Mouse (Mus musculus): ENCODE results near the gene Fam19a5. TPM values are rescaled to one million over a fixed set of nuclear protein-coding genes. Genes with fewer than 3 reads are reported as not detected.

Gene Fam19a5
- polyA plus RNA-seq, 1 experiment from 2014 or later, result 0.95 TPM

- WGBS, result 62% methylated on average over 4 of the region's 4 CpGs
- no peak overlapping the region for H3K4me3 ChIP-seq
- no peak for ATAC-seq (ENCODE audit: insufficient number of reproducible peaks, low FRiP score)
Measured at GRCm38 (mm10) chr15:87636407-87636806, 92.3 kb downstream of the Fam19a5 start.

GRCm38 (mm10) chr15:87637234-87637633, 93.1 kb downstream of the Fam19a5 start:
- H3K4me2 ChIP-seq, result no peak overlapping the region
- no peak for ATAC-seq (ENCODE audit: insufficient number of reproducible peaks, low FRiP score)
- no peaks in the 10 kb centered on the region for H3K27me3 ChIP-seq (replicated peaks)
- H3K9ac ChIP-seq, result no peak overlapping the region
- peaks cover 5% of the 10 kb centered on the region for H3K4me1 ChIP-seq (replicated peaks)
- no peak overlapping the region for H3K27ac ChIP-seq (ENCODE audit: poor library complexity, severe bottlenecking)
- H3K4me3 ChIP-seq, result no peak overlapping the region
- H3K9me3 ChIP-seq (replicated peaks), result no peaks in the 10 kb centered on the region
- H3K36me3 ChIP-seq, result no peaks in the 10 kb centered on the region

More at GRCm38 (mm10) chr15:87636407-87636806, 92.3 kb downstream of the Fam19a5 start:
- no peak overlapping the region for H3K4me2 ChIP-seq
- H3K27ac ChIP-seq (ENCODE audit: poor library complexity, severe bottlenecking), result no peak overlapping the region
- no peaks in the 10 kb centered on the region for H3K9me3 ChIP-seq (replicated peaks)
- H3K36me3 ChIP-seq, result no peaks in the 10 kb centered on the region
- H3K27me3 ChIP-seq (replicated peaks), result no peaks in the 10 kb centered on the region
- no peak overlapping the region for H3K9ac ChIP-seq
- peaks cover 5% of the 10 kb centered on the region for H3K4me1 ChIP-seq (replicated peaks)

- 75% methylated on average over 11 of the region's 11 CpGs for WGBS
- H3K27me3 ChIP-seq (replicated peaks), result no peaks in the 10 kb centered on the region
- no peak overlapping the region for H3K9ac ChIP-seq
- no peaks in the 10 kb centered on the region for H3K9me3 ChIP-seq (replicated peaks)
- ATAC-seq (ENCODE audit: insufficient number of reproducible peaks, low FRiP score), result no peak
- H3K4me1 ChIP-seq (replicated peaks), result peaks cover 5% of the 10 kb centered on the region
- H3K4me3 ChIP-seq, result no peak overlapping the region
- H3K36me3 ChIP-seq, result no peaks in the 10 kb centered on the region
- H3K4me2 ChIP-seq, result no peak overlapping the region
- no peak overlapping the region for H3K27ac ChIP-seq (ENCODE audit: poor library complexity, severe bottlenecking)
Measured at GRCm38 (mm10) chr15:87638270-87638669, 94.2 kb downstream of the Fam19a5 start.

GRCm38 (mm10) chr15:87646313-87647061, 102.4 kb downstream of the Fam19a5 start:
- H3K4me3 ChIP-seq, result no peak overlapping the region
- 57% methylated on average over 5 of the region's 5 CpGs for WGBS
- H3K4me1 ChIP-seq (replicated peaks), result peaks cover 10% of the 10 kb centered on the region
- H3K27me3 ChIP-seq (replicated peaks), result no peaks in the 10 kb centered on the region
- no peaks in the 10 kb centered on the region for H3K9me3 ChIP-seq (replicated peaks)
- no peak overlapping the region for H3K27ac ChIP-seq (ENCODE audit: poor library complexity, severe bottlenecking)
- H3K4me2 ChIP-seq, result no peak overlapping the region
- no peak overlapping the region for H3K9ac ChIP-seq
- no peaks in the 10 kb centered on the region for H3K36me3 ChIP-seq
- ATAC-seq (ENCODE audit: insufficient number of reproducible peaks, low FRiP score), result no peak

- no peak for ATAC-seq (ENCODE audit: insufficient number of reproducible peaks, low FRiP score)
Measured at GRCm38 (mm10) chr15:87649651-87650050, 105.6 kb downstream of the Fam19a5 start.

GRCm38 (mm10) chr15:87654551-87654950, 110.5 kb downstream of the Fam19a5 start:
- Histone ChIP-seq H3K27ac (ENCODE audit: poor library complexity, severe bottlenecking) (no peak overlapping the region), H3K27me3 (replicated peaks) (no peaks in the 10 kb centered on the region), H3K4me3 (no peak overlapping the region), H3K4me2 (no peak overlapping the region), H3K4me1 (replicated peaks) (no peaks in the 10 kb centered on the region), H3K9ac (no peak overlapping the region), H3K36me3 (no peaks in the 10 kb centered on the region), H3K9me3 (replicated peaks) (no peaks in the 10 kb centered on the region)
- no peak for ATAC-seq (ENCODE audit: insufficient number of reproducible peaks, low FRiP score)
- WGBS, result 56% methylated on average over 6 of the region's 6 CpGs

More at GRCm38 (mm10) chr15:87649651-87650050, 105.6 kb downstream of the Fam19a5 start:
- H3K4me2 ChIP-seq, result no peak overlapping the region
- H3K27ac ChIP-seq (ENCODE audit: poor library complexity, severe bottlenecking), result no peak overlapping the region
- no peak overlapping the region for H3K4me3 ChIP-seq
- peaks cover 10% of the 10 kb centered on the region for H3K4me1 ChIP-seq (replicated peaks)
- WGBS, result 88% methylated on average over 2 of the region's 2 CpGs
- no peaks in the 10 kb centered on the region for H3K9me3 ChIP-seq (replicated peaks)
- no peaks in the 10 kb centered on the region for H3K27me3 ChIP-seq (replicated peaks)
- no peaks in the 10 kb centered on the region for H3K36me3 ChIP-seq
- H3K9ac ChIP-seq, result no peak overlapping the region

GRCm38 (mm10) chr15:87656496-87657155, 112.5 kb downstream of the Fam19a5 start:
- Histone ChIP-seq H3K9ac (no peak overlapping the region), H3K4me3 (no peak overlapping the region), H3K27ac (ENCODE audit: poor library complexity, severe bottlenecking) (no peak overlapping the region), H3K27me3 (replicated peaks) (no peaks in the 10 kb centered on the region), H3K9me3 (replicated peaks) (no peaks in the 10 kb centered on the region), H3K4me1 (replicated peaks) (no peaks in the 10 kb centered on the region), H3K36me3 (no peaks in the 10 kb centered on the region), H3K4me2 (no peak overlapping the region)
- 76% methylated on average over 20 of the region's 20 CpGs for whole genome bisulfite sequencing
- no peak for ATAC-seq (ENCODE audit: insufficient number of reproducible peaks, low FRiP score)

GRCm38 (mm10) chr15:87659729-87660128, 115.6 kb downstream of the Fam19a5 start:
- H3K9me3 ChIP-seq (replicated peaks), result no peaks in the 10 kb centered on the region
- WGBS, result 61% methylated on average over 6 of the region's 6 CpGs
- no peak overlapping the region for H3K9ac ChIP-seq
- no peaks in the 10 kb centered on the region for H3K36me3 ChIP-seq
- H3K4me1 ChIP-seq (replicated peaks), result no peaks in the 10 kb centered on the region
- no peak overlapping the region for H3K4me2 ChIP-seq
- no peak for ATAC-seq (ENCODE audit: insufficient number of reproducible peaks, low FRiP score)
- no peak overlapping the region for H3K27ac ChIP-seq (ENCODE audit: poor library complexity, severe bottlenecking)
- no peaks in the 10 kb centered on the region for H3K27me3 ChIP-seq (replicated peaks)
- no peak overlapping the region for H3K4me3 ChIP-seq

- H3K27ac ChIP-seq (ENCODE audit: poor library complexity, severe bottlenecking), result no peak overlapping the region
- H3K4me1 ChIP-seq (replicated peaks), result no peaks in the 10 kb centered on the region
- H3K36me3 ChIP-seq, result no peaks in the 10 kb centered on the region
- no peak for ATAC-seq (ENCODE audit: insufficient number of reproducible peaks, low FRiP score)
- no peaks in the 10 kb centered on the region for H3K27me3 ChIP-seq (replicated peaks)
- no peak overlapping the region for H3K4me3 ChIP-seq
- H3K4me2 ChIP-seq, result no peak overlapping the region
- H3K9me3 ChIP-seq (replicated peaks), result no peaks in the 10 kb centered on the region
- no peak overlapping the region for H3K9ac ChIP-seq
- 85% methylated on average over 7 of the region's 7 CpGs for WGBS
Measured at GRCm38 (mm10) chr15:87661954-87662353, 117.9 kb downstream of the Fam19a5 start.

- WGBS, result 88% methylated on average over 13 of the region's 13 CpGs
- Histone ChIP-seq H3K4me1 (replicated peaks) (no peaks in the 10 kb centered on the region), H3K4me2 (no peak overlapping the region), H3K9me3 (replicated peaks) (no peaks in the 10 kb centered on the region), H3K27ac (ENCODE audit: poor library complexity, severe bottlenecking) (no peak overlapping the region), H3K36me3 (no peaks in the 10 kb centered on the region), H3K4me3 (no peak overlapping the region), H3K27me3 (replicated peaks) (no peaks in the 10 kb centered on the region), H3K9ac (no peak overlapping the region)
- ATAC-seq (ENCODE audit: insufficient number of reproducible peaks, low FRiP score), result no peak
Measured at GRCm38 (mm10) chr15:87666041-87666750, 122.1 kb downstream of the Fam19a5 start.

GRCm38 (mm10) chr15:87667416-87667815, 123.3 kb downstream of the Fam19a5 start:
- Histone ChIP-seq H3K27me3 (replicated peaks) (no peaks in the 10 kb centered on the region), H3K4me1 (replicated peaks) (no peaks in the 10 kb centered on the region), H3K9me3 (replicated peaks) (no peaks in the 10 kb centered on the region), H3K27ac (ENCODE audit: poor library complexity, severe bottlenecking) (no peak overlapping the region), H3K4me2 (no peak overlapping the region), H3K9ac (no peak overlapping the region), H3K36me3 (no peaks in the 10 kb centered on the region), H3K4me3 (no peak overlapping the region)
- ATAC-seq (ENCODE audit: insufficient number of reproducible peaks, low FRiP score), result no peak
- WGBS, result 79% methylated on average over 7 of the region's 7 CpGs

Measured in heart, embryonic 12.5 days (tissue).